Mouse (Mus musculus) kidney, postnatal 36 days (tissue): Measurements from ENCODE around the gene Tdrd9.

Source experiments
- DNase-seq, 2 experiments: peaks; one replicate each; pipeline ENCODE4 v3.0.0; 2021 to 2022; ENCODE audit warnings: mixed read lengths in 2 of 2

Tdrd9 gene

DNA sequence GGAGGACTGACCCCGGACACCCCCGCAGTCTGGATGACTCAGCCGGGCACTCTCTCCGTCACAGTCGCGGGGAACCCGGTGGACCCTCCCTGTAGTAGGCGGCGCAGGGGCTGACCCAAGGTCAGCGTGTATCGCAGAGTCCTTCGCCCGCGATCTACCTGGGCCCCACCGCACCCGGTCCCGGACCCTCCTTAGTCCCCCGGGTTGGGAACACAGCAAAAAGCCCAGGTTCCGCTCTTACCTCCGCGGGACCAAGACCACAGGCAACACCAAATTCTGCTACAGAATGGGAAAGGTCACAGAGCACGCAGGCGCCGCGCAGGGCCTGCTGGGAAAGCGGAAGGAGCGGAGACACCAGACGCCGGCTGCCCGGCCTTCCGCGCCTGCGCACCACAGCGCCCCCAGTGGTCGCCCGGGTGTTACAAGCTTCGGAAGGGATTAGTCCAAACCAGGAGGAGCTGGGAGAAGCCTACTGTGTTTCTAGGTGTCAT is 4.6 kb upstream of the Tdrd9 start, which contains the start of gene Atp5mpl:
Gene Atp5mpl (minus strand): TSS at position 295 of the 491 bp plus-strand sequence.
- peak; percentile 96 to 99 for DNase-seq

DNA sequence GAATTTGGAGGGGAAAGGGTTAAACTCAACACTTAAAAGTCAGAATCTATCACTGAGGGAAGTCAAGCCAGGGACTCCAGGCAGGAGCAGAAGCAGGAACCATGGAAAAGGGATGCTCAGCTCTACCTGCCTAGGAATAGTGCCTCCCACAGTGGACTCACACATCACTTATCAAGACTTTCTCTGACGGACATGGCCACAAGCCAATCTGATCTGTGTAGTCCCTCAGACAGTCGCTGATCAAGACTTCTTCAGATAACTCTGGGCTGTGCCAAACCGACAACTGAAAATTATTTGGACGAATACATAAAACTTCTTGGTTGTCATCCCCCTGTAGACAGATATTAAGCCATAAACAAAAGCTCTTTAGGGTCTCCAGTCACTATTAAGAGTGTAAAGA is 1.3 kb upstream of the Tdrd9 start:
- no peak for DNase-seq

DNA sequence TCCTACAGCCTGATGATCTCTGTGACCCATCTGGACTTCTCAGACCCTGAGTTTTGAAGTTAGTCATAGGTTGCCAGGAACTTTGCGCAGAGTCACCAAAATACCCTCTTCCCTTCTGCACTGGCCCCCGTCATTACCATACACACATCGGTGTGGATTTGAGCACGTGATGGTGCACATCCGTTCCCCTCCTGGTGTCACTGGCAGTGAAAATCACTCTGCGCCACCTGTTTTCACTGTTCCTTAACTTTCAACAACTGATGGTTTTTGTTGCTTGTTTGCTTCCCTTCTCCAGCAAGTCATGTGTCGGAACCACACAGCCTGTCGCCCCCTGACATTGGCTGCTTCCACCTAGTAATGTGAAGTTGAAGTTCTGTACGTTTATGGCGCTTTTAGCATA is 1.1 kb downstream of the Tdrd9 start:
- no peak for DNase-seq

DNA sequence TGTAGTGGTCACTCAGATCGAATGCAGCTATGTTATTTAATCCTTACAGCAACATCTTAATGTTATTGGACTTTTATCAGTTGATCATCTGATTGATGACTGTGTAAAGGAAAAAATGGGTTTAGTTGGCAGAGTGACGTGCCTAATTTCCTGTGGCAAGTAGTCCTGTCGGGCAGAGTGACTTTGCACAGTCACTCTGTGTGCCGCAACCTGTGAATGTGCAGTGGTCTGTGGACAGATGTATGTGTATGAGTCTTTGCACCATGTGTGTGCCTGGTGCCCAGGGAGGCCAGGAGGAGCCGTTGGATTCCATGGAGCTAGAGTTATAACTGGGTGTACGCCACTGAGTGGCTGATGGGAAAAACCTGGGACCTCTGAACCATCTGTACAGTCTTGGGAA is 3.2 kb downstream of the Tdrd9 start:
- no peak for DNase-seq

DNA sequence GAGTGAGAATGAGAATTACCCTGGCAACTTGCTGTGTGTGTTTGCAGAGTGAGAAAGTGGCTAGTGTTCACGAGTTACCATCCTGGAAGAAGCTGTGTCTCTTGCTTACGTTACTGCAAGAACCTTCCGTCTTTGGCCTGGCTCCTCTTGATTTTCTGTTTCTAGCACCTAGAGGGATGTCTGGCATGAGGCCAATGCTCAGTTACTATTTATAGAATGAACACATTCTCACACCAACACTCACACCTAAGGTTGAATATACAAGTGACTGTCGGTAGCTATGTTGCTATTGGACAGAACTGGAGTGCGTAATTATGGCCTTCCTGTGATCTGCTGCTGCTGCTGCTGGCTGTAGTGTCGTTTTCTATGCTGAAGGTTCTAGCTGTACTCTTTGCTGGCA is 5.8 kb downstream of the Tdrd9 start:
- DNase-seq: peak; percentile 24 to 57

DNA sequence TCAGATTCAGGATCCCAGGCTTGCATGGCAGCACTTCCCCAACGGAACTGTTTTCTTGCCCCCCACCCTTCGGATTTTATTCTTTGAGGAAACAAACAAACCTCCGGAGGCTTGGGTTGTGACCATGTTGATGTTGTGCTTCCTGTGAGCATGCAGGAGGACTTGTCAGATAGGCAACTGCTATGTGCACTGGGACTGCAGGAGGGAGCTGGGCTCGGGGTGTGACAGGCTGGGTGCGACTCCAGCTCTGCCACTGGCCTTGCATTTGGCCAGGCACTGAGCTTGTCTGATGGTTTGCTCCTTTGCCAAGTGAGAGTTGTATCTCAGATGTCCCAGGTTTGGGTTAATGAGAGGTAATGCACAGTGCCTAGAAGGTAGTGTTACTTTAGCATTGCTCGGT is 6.9 kb downstream of the Tdrd9 start:
- DNase-seq: no peak

DNA sequence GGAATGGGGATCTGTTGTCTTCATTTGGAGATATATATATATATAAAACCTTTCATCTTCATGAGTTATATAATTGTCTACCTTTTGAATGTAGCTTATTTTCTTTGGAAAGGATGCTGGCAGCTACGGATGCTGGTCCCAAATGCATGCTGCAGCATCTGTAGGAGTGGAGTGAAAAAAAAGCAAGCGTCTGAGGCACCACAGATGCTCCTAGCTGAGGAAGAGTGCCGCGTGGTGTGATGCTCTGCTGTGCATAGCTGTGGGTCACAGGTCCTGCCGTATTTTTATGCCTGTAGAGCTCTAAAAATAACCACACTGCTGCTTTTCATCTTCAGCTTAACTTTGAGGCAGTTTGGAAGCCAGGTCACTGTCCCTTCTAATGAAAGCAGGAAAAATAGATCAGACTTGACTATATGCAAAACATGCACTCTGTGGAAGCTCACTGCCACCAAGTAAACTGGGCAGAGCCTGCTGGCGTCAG is 9.6 kb downstream of the Tdrd9 start, which contains the start of gene Rd3l:
Gene Rd3l (minus strand): TSS at position 431 of the 481 bp plus-strand sequence.
- DNase-seq: no peak

DNA sequence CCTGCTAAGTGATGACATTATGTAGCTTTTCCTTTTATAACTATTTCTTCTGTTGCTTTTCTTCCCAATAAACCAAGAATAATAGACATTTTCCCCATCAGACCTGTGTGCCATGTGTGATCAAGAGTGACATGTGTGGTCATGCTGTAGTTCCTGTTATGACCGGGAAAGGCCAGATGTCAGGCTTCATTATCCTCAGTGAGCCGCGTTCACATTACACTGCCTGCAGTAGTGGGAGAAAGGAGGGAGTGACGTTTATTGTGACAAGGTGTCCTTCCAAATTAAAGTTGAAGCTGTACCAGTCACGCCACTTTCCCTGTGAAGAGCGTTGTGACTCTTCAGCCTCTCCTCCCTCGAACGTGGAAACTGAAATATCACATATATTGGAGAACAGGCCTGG is 10.5 kb downstream of the Tdrd9 start:
- no peak for DNase-seq

DNA sequence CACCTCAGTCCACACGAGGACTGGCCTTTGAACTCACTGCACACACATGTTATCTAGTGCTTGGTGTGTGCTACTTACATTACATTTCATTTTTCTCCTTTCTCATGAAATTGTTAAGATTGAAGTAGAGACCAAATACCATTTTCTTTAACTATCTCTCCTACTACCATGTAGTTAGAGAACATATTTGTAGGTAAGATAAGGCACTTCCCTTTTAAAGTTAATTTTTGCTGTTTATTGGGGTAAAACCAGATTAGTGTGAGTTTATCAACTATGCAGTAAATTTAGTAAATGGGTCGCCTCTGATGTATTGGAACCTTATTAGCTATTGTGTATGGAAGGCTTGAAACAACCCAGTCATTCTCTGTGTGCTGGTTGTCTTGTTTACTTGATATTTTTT is 11.8 kb downstream of the Tdrd9 start:
- no peak for DNase-seq

DNA sequence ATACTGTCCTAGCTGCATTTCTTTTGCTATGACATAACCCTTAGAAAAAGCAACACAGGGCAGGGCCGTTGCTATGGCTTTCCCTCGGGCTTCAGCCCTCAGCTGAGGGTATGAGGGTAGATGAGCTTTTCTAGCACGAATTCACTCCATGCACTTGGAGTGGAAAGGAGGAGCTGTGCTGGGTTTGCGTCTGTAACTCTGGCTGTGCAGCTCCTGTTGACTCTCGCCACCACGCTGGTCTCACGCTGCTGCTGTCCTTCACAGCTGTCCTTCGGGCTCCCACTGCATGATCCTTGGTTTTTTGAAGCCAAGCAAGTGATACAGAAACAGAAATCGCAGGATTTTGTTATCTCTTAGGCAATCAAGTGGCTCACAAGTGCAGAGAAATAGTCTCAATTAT is 15.4 kb downstream of the Tdrd9 start:
- DNase-seq: no peak

DNA sequence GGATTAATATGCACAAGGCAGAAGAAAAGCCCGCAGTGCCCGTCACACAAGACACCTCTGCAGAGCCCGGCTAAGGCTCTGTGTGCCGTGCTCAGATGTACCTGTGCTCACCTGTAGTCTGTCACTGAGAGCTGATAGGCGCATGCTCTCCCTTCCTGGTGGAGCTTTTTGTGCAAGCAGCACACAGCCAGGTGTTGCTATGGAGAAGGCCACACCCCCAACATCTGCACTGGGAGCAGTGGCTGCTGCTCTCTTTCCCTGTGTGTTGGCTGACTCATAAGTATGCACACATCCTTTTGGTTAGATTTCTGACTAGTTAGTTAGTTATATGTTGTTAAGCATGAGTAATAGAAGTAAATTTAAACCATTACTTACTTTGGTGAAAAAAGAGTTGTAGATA is 21.3 kb downstream of the Tdrd9 start:
- no peak for DNase-seq

DNA sequence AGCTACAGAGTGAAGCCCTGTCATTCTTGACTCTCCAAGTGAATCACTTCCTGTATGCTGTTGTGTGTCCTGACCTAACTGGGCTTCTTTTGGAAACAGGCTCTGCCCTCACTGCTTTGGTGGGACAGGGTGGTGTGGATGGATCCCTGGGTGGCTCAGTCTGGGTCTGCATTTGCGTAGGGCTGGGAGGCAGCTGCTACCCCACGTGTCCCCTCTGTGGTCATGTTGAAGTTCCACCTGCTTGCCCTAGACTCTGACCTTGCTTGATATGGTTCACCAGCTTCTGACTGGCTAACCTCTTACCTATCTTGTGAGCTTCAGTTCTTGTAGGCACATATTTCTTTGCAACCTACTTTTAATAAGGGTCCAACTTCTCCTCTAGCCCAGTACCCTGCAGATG is 23.8 kb downstream of the Tdrd9 start:
- peak; percentile 59 to 68 for DNase-seq

DNA sequence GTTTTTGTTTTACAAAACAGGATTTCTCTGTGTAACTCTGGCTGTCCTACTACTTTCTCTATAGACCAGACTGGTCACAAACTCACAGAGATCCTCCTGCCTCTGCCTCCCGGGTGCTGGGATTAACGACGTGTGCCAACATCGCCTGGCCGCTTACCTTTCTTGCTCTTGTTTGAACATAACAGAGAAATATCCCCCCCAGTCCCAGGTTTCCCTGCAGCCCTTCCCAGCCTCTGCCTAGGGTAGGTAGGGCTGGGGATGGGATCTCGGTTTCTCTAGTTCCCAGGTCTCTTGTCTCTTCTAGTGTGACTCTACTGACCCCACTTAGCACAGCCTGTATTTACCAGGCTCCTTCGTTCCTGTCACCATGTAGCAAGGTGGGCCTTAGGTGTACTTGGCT is 28.4 kb downstream of the Tdrd9 start:
- DNase-seq: no peak

DNA sequence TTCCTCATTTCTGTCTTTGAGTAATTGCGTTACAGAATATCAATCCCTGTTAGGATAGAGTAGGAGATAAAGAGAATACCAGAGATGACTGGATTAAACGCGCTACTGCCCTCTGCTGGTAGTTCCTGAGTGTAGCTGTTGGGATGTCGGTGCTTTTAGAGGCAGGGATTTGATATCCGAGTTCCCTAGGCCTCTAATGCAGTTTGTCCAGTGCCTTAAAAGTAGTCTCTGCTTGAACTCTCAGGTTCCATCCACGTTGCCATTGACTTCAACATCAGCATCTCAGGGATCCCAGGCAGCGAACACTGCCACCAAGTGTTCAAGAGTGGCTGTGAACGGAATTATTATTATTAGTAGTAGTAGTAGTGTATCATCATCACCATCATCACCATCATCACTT is 29.9 kb downstream of the Tdrd9 start:
- peak; percentile 75 to 88 for DNase-seq

DNA sequence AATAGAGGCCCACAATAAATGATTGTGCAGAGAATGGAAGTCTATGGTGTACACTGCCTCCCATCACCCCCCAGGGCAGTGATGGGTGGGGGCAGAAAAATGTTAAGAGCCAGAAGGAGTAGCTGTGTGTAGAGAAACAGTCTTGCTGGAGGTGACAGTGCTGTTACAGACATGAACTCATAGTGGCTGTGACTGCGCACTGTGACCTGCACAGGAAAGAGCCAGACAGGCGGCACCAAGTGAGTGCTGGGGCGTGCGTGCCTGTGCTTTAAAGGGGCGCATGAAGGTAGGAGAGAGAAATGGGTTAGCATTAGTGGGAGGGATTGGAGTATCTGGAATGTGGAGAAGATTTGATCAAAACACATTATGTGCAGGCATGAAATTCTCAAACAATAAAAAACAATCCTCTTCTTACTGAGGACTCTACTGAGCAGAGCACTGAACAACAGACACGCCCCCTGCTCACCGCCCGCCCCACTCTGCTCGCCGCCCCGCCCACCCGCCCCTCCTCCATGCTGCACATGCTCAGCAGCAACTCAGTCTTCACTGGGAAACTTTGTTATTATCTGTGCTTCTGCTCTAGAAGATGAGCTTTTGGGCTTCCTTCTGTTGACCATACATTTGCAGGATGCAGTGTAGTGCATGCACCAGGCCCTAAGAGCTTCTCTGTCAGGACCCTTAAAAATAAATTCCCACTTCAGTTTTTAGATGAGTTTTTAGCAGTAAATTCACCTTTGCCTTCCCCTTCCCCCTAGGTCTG is 41.3 kb downstream of the Tdrd9 start:
- peak; percentile 11 to 55 for DNase-seq

DNA sequence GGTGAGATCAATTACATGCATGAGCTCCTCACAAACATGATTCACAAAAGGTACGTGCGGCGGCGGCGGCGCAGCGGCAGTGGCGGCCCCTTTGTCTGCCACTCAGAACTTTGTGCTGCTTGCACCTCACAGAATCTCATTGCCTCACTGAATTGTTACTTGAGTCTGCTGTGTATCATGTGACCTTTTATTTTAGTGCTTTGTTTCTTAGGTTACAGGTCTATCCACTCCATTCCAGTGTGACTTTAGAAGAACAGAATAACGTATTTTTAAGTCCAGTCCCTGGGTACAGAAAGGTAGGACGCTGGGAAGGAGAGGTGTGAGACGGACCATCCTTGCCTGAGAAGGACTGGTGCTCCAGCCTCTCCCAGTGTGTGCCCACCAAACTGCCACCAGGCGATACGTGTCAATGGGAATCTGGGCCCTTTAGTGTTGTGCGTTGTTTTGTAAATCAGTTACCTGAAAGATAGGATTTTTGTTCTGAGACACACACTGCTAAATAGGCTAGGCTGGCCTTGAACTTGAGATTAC is 42.0 kb downstream of the Tdrd9 start:
- DNase-seq: peak in 1 of 2 experiments; percentile 23

DNA sequence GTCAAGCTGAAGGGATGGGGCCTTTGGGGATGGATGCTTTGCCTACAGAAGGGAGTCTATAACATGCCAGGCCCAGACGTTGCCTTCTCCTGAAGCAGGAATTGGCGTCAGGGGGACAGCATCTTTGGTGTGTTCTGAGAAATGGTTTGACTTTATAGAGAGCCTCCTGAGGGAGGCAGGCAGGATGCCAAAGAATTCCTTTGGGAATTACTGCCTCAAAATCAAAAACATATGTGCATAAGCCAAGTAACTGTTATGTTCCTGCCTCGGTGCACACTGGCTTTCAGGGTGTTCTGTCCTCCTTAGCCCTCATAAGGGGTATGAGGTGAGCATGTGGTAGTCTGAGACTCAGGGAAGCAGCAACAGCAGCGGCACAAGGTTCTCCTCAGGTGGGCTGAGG is 45.0 kb downstream of the Tdrd9 start:
- DNase-seq: no peak

DNA sequence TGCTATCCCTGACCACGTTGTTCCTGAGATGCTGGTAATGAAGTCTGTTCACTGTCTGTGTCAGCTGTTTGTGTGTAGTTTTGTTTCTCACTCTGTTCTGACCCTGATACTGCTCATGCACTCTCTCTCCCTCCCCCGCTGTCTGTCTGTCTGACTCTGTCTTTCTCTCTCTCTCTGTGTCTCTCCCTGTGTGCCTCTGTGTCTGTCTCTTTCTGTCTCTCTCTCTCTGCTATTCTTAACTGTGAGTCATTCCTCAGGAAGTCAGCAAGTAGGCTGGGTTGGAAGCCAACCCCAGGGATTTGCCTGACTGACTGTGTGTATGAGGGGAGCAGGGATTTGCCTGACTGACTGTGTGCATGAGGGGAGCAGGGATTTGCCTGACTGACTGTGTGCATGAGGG is 51.9 kb downstream of the Tdrd9 start:
- no peak for DNase-seq

DNA sequence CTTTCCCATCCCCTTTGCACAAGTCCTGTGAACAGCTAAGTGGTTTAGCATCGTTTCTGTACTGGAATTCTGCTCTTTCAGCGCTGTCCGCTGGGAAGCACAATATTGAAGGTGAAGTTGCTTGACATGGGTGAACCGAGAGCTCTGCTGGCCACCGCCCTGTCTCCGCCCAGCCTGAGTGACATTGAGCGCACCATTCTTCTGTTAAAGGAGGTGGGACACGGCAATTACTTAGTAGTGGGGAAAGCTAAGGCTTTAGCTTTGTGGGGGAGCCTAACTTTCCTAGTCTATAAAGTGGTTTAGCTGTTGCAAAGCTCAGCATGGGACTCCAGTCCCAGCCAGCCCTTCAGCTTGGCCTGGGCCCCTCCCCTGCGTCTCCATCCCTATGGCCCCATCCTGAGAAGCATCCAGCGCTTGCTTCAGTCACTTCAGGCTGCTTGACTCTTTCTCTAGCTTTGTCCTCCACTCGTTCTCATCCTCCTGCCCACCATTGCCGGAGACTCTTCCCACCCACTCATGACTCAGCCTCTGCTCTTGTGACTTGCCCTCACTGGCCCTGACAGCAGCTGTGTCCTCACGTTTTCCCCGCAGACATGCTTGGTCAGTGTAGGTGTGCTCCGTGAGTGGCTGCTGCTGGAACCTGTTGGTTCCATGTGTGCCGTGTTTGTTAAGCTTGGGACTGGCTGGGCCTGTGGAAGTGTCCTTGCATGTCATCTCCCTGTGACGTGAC is 53.4 kb downstream of the Tdrd9 start:
- DNase-seq: no peak

DNA sequence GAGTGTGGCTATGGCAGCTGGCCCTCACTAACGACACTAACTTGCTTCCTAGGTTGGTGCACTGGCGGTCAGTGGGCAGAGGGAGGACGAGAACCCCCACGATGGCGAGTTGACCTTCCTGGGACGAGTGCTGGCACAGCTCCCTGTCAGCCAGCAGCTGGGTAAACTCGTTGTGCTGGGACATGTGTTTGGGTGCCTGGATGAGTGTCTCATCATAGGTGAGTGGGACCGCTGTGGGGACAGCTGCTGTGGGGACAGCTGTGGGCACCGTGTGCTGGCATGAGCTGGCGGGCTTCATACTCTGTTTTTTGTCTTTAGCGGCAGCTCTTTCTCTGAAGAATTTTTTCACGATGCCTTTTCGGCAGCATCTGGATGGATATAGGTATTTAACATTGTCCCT is 54.1 kb downstream of the Tdrd9 start:
- DNase-seq: no peak

DNA sequence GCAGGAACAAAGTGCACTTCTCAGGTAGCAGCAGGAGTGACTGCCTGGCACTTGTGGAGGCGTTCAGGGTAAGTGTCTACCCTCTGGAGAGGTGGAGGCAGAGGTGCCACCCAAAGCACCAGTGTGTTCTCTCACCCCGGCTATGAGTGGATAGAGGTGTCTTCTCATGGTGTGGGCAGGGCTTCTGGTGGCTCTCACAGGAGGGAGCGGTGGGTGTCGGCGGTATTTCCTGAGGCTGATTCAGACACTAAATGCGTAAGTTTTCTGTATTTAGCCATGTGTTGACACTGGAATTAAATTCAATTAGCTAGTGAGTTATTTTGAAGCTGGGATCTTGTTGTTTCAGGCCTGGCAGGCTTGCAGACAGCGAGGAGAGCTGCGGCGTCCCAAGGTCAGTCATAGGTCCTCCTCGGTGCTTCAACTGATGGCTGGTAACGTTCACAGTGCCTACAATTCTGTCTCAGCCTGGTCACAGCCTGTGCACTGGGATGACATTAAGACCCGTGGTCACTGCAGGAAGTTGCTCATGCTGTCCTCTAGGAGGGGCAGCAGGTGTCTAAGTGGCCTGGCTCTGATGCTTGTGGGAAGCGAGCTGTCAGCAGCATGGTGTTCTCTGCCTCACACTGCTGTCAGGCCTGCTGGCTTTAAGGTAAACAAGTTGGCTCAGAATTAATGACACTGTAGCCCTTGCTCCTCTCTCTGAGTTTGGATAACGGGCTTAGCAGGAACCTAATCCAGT is 54.7 kb downstream of the Tdrd9 start:
- DNase-seq: no peak

DNA sequence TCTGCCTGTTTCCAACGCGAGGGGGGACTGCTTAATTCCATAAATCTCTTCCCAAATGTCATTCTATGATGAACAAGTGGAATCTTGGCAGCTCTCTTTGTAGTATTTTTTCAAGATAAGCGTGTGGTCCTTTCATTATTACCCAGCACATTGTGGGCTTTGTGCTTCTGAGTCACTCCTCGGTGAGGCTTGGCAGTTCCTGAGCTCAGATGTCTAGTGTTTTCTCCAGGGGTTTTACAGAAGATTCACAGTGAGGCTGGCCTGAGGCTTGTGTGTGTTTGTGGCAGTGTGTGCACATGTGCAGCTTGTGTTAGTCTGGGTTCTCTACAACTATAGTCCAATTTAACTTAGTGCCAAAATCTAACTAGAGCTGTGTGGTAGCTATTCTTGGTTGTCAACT is 56.0 kb downstream of the Tdrd9 start:
- DNase-seq: no peak

DNA sequence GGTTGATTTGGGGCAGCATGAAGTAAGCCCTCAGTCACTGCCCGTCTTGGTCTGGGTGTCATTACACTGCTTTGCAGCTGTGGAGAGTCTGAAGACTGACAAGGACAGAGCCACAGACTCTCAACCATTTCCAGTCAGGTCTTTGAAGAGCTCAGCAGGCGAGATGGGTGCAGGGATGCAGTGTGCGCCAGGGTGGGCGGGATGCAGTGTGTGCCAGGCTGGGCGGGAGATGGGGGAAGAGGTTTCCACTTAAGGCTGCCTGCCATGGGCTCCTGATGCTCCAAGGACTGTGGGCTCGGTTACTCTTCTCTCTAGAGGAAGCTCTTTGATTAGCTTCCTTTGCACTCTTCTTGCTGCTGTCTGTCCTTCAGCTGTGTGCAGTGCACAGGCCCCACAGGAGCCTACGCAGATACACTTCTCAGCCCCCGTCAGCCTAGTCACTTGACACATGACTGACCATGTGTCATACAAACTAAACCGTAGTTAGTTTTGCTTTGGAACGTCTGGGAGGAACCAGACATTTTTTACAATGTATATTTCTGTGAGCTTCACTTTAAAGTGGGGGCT is 62.1 kb downstream of the Tdrd9 start:
- no peak for DNase-seq
